Mouse (Mus musculus) ES-E14 (cell line): ENCODE results near the gene Spindoc.

ENCODE experiments used
- CHD2 ChIP-seq: IDR thresholded peaks from 2 replicates; pipeline ENCODE4 v1.6.1; 2014; ENCODE audit warnings: mild to moderate bottlenecking, low read depth, low read length, inconsistent platforms
- HCFC1 ChIP-seq: IDR thresholded peaks from 2 replicates; pipeline ENCODE4 v1.6.1; 2012; ENCODE audit warnings: low read length, inconsistent platforms, borderline replicate concordance; ENCODE audit not compliant: insufficient read depth
- ZC3H11A ChIP-seq: IDR thresholded peaks from 2 replicates; pipeline ENCODE4 v1.6.1; 2012; ENCODE audit warnings: low read depth, mild to moderate bottlenecking, inconsistent platforms, low read length, borderline replicate concordance
- ZNF384 ChIP-seq: IDR thresholded peaks from 2 replicates; pipeline ENCODE4 v1.6.1; 2012; ENCODE audit warnings: low read depth, low read length, inconsistent platforms

DNA sequence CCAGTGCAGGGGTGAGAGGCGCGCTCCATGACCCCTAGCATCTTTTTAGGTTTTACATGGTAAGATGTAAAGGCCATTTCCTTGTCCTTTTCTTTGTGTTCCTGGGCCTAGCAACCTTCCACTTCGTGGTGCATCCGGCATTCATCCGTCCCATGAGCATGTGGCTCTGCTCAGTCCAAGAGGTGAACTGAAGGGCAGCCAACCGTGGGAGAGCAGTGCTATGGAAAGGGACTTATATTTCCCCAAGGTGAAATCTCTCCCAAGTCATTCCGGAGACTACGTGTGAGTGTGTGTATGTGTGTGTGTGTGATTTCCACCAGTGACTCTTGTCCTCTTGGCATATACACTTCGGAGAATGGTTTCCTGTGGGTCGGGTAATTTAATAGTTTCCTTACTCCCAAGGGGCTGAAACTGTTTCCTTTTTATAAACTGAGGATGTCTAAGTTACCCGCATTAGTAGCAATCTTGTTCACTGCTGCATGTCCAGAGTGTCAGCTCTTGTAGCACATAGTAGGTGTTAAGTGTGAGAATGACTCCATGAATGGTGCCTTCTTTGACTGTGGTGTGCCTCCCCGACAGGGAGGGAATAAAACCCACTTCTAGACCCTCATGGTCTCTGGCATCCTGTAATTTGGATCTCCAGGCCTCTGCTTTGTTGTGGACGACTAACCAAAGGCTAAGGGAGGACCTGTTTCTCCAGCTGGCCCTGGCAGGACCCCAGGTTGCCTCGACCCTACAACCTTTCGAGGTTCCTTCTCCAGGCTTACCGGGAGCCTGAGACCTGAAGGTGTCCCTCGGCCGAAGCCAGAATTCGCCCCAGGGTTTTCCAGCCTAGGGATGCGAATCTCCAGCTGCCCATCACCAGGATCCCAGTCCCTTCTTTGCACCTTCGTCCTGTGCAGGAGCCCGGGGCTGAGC lies 33.4 kb upstream of the Spindoc start:
- TF ChIP-seq HCFC1 (no peak), ZNF384 (no peak), CHD2 (no peak), ZC3H11A (no peak)
